Mouse (Mus musculus) heart, embryonic 11.5 days (tissue): ENCODE measurements around the gene Cfap300. TPM values are rescaled to one million over a fixed set of nuclear protein-coding genes. Genes with fewer than 3 reads are reported as not detected.

ENCODE experiments used
- ATAC-seq: fragments of 200-750 bp; cut with Nextera tagmentation; replicated peaks from 2 replicates; pipeline ENCODE4 v1.8.0; 2017; ENCODE audit warnings: moderate library complexity; ENCODE audit not compliant: insufficient number of reproducible peaks, low FRiP score, low TSS enrichment
- H3K27ac ChIP-seq: fragments of 300-500 bp; sonication (generic); 2 replicates; pipeline ENCODE4 v1.5.1; 2014; ENCODE audit warnings: mild to moderate bottlenecking, low read depth, low read length
- H3K27me3 ChIP-seq: fragments of 300-500 bp; sonication (generic); 2 replicates; pipeline ENCODE4 v1.6.1; 2014; ENCODE audit warnings: mild to moderate bottlenecking, low read length, mixed read lengths; ENCODE audit not compliant: control insufficient read depth, insufficient read depth
- H3K36me3 ChIP-seq: fragments of 300-500 bp; sonication (generic); 2 replicates; pipeline ENCODE4 v1.6.1; 2014; ENCODE audit warnings: mild to moderate bottlenecking, low read length, moderate library complexity, mixed read lengths; ENCODE audit not compliant: control insufficient read depth, insufficient read depth
- H3K4me1 ChIP-seq: fragments of 300-500 bp; sonication (generic); 2 replicates; pipeline ENCODE4 v1.6.1; 2014; ENCODE audit warnings: low read length; ENCODE audit not compliant: control insufficient read depth, insufficient read depth
- H3K4me2 ChIP-seq: fragments of 300-500 bp; sonication (generic); 2 replicates; pipeline ENCODE4 v1.6.1; 2014; ENCODE audit warnings: mild to moderate bottlenecking, moderate library complexity
- H3K4me3 ChIP-seq: fragments of 300-500 bp; sonication (generic); 2 replicates; pipeline ENCODE4 v1.5.1; 2014; ENCODE audit warnings: low read depth, low read length
- H3K9ac ChIP-seq: fragments of 300-500 bp; sonication (generic); 2 replicates; pipeline ENCODE4 v1.6.1; 2014; ENCODE audit warnings: mild to moderate bottlenecking, low read depth, low read length, moderate library complexity
- H3K9me3 ChIP-seq: fragments of 300-500 bp; sonication (generic); replicated peaks from 2 replicates; pipeline ENCODE4 v1.6.1; 2016; ENCODE audit warnings: low read length; ENCODE audit not compliant: control insufficient read depth
- WGBS: fragments of 180-500 bp; shearing (Covaris S2); extraction: QIAGEN DNeasy Blood & Tissue Kit; methylation state at CpG from one replicate; pipeline ENCODE4 v1.1.7; 2014; ENCODE audit not compliant: insufficient replicate concordance; 5-methylcytosine and 5-hydroxymethylcytosine counted together
- polyA plus RNA-seq: library from polyadenylated mRNA; unstranded; fragments of >200 nt; fragmentation: Nextera tagmentation; extraction: Ambion mirVana; gene quantifications from 2 replicates; pipeline ENCODE4 v1.2.1, GENCODE M21; 2014

The Cfap300 gene
- 9.1 and 9.4 TPM in 2 replicates for polyA plus RNA-seq

GRCm38 (mm10) chr9:8042338-8043043, at the start of gene Cfap300:
Cfap300 (minus strand) TSS chr9:8042823.
- Histone ChIP-seq H3K4me2 (peak within 1 kb of the TSS; percentile 78), H3K4me3 (peak within 1 kb of the TSS; percentile 77), H3K27me3 (no peaks in the 10 kb centered on the region), H3K9ac (peak within 1 kb of the TSS; percentile 76), H3K27ac (peak within 1 kb of the TSS; percentile 73), H3K36me3 (no peaks in the 10 kb centered on the region), H3K4me1 (0 out of 2 replicates have a peak, but pooled peaks cover 3% of the 10 kb centered on the region), H3K9me3 (no peaks in the 10 kb centered on the region)
- 1% methylated on average over 39 of the region's 39 CpGs for WGBS
- peak; percentile 98 for ATAC-seq

GRCm38 (mm10) chr9:8078882-8079281, 36.3 kb upstream of the Cfap300 start:
- H3K36me3 ChIP-seq = no peaks in the 10 kb centered on the region
- H3K4me2 ChIP-seq = no peak overlapping the region
- H3K27ac ChIP-seq = no peak overlapping the region
- no peaks in the 10 kb centered on the region for H3K4me1 ChIP-seq
- no peak overlapping the region for H3K4me3 ChIP-seq
- WGBS = 82% methylated on average over 5 of the region's 5 CpGs
- H3K27me3 ChIP-seq = no peaks in the 10 kb centered on the region
- no peak overlapping the region for H3K9ac ChIP-seq
- H3K9me3 ChIP-seq = no peaks in the 10 kb centered on the region
- no peak for ATAC-seq

- H3K27me3 ChIP-seq = no peaks in the 10 kb centered on the region
- no peaks in the 10 kb centered on the region for H3K4me1 ChIP-seq
- H3K9me3 ChIP-seq = no peaks in the 10 kb centered on the region
- no peak overlapping the region for H3K9ac ChIP-seq
- ATAC-seq = no peak
- no peak overlapping the region for H3K4me2 ChIP-seq
- no peaks in the 10 kb centered on the region for H3K36me3 ChIP-seq
- no peak overlapping the region for H3K4me3 ChIP-seq
- H3K27ac ChIP-seq = no peak overlapping the region
These were observed 31.7 kb upstream of the Cfap300 start for GRCm38 (mm10) chr9:8074345-8074744.

DNA sequence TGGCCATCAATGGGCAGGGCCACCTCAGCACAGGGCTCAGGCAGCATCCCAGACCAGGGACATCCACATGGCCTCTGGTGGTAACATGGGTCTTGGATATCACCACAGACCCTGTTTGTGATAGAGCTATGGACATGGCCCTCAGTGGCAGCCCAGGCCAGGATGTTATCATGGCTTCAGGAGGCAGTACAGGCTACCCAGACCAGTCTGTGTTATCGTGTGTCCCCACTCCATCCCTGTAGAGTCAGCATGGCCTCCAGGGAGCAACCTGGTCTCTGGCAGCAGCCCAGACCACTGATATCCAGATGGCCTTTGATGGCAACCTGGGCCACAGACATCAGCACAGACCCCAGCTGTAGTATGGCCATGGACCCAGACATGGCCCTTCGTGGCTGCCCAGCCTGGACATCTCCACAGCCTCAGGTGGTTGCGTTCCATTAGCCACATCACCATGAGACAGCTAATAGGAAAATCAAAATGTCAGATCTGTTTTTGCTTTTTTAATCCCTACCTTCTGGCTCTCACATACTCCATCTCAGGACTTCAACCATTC, 30.7 kb upstream of the Cfap300 start:
- Histone ChIP-seq H3K27ac (no peak overlapping the region), H3K9me3 (no peaks in the 10 kb centered on the region), H3K4me1 (no peaks in the 10 kb centered on the region), H3K27me3 (no peaks in the 10 kb centered on the region), H3K4me2 (no peak overlapping the region), H3K9ac (no peak overlapping the region), H3K36me3 (no peaks in the 10 kb centered on the region), H3K4me3 (no peak overlapping the region)
- no peak; the same call in 1 of the 2 replicates for ATAC-seq
- WGBS = 74% methylated on average over 3 of the region's 3 CpGs

GRCm38 (mm10) chr9:8059636-8060035, 17.0 kb upstream of the Cfap300 start:
- H3K9ac ChIP-seq = no peak overlapping the region
- no peak for ATAC-seq
- no peak overlapping the region for H3K27ac ChIP-seq
- whole genome bisulfite sequencing = 67% methylated on average over 3 of the region's 3 CpGs
- H3K36me3 ChIP-seq = no peaks in the 10 kb centered on the region
- H3K27me3 ChIP-seq = no peaks in the 10 kb centered on the region
- H3K4me3 ChIP-seq = no peak overlapping the region
- no peaks in the 10 kb centered on the region for H3K9me3 ChIP-seq
- H3K4me2 ChIP-seq = no peak overlapping the region
- H3K4me1 ChIP-seq = no peaks in the 10 kb centered on the region

GRCm38 (mm10) chr9:8054831-8055230, 12.2 kb upstream of the Cfap300 start:
- Histone ChIP-seq H3K9ac (no peak overlapping the region), H3K4me2 (no peak overlapping the region), H3K27ac (no peak overlapping the region), H3K9me3 (no peaks in the 10 kb centered on the region), H3K27me3 (no peaks in the 10 kb centered on the region), H3K4me1 (no peaks in the 10 kb centered on the region), H3K36me3 (no peaks in the 10 kb centered on the region), H3K4me3 (no peak overlapping the region)
- 14% methylated on average over 1 of the region's 1 CpGs for WGBS
- no peak for ATAC-seq

DNA sequence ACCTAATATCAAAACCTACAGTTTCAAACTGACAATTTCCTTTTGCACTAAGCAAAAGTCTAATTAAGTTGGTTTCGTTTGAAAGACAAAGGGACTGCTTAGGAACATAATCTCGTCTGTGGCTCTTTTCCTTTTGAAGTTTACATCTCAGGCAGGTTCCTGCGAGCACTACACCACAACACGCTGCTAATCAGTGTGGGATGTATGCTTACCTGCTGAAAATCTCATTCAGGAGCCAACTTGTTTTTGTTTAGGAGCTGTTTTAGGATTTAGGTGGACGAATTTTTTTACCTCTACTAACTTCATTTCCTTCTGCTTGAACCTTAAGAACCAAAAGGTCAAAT, 393 bp upstream of the Cfap300 start:
- H3K4me3 ChIP-seq = peak overlapping the region; percentile 77
- peak overlapping the region; percentile 24; the same call in 1 of the 2 replicates for H3K27ac ChIP-seq
- no peaks in the 10 kb centered on the region for H3K36me3 ChIP-seq
- 0 out of 2 replicates have a peak, but pooled peaks cover 3% of the 10 kb centered on the region for H3K4me1 ChIP-seq
- peak overlapping the region; percentile 78 for H3K4me2 ChIP-seq
- ATAC-seq = no peak
- 22% methylated on average over 5 of the region's 5 CpGs for WGBS
- H3K27me3 ChIP-seq = no peaks in the 10 kb centered on the region
- peak overlapping the region; percentile 39 for H3K9ac ChIP-seq
- H3K9me3 ChIP-seq = no peaks in the 10 kb centered on the region

DNA sequence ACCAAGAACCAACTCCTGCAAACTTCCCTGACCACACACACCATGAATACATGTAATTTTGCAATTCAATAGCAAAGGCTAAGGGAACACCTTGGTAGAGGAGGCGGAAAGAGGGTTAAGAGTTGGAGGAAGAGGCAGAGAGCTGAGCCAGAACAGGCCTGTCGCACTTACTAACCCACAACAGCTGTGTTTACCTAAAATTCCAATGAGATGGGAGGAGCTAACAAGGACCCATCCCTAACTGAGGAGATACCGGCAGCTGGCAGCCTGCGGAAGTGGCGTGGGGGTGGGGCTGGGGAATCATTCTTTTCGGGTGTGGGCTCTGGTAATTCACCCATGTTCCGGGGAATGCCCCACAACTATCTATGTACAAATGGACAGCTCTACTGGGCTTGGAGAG, 7.1 kb downstream of the Cfap300 start:
- Histone ChIP-seq H3K36me3 (no peaks in the 10 kb centered on the region), H3K4me1 (no peaks in the 10 kb centered on the region), H3K4me2 (peak overlapping the region; percentile 41), H3K9me3 (no peaks in the 10 kb centered on the region), H3K9ac (no peak overlapping the region), H3K27ac (no peak overlapping the region), H3K27me3 (no peaks in the 10 kb centered on the region), H3K4me3 (no peak overlapping the region)
- no peak; the same call in 1 of the 2 replicates for ATAC-seq
- WGBS = 15% methylated on average over 7 of the region's 7 CpGs

DNA sequence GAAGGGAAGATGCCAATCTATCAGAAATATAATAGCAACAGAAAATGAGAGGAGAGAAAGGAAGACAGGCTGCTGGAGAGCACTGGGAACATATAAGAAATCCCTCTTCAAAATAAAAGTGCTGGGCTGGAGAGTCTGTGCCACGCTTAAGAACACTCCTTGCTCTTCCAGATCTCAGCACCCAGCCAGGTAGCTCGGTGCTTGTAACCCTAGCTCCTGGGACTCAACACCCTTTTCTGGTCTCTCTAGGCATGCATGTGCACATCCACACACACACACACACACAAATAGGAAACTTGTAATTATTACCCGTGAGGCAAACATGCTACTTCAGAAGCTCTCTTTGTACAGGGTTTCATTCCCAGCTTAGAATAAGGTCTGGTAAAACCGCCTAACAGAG, 7.5 kb downstream of the Cfap300 start:
- ATAC-seq = no peak
- no peak overlapping the region for H3K4me3 ChIP-seq
- H3K9me3 ChIP-seq = no peaks in the 10 kb centered on the region
- no peak overlapping the region for H3K9ac ChIP-seq
- no peaks in the 10 kb centered on the region for H3K36me3 ChIP-seq
- WGBS = 42% methylated on average over 4 of the region's 4 CpGs
- no peak overlapping the region for H3K4me2 ChIP-seq
- no peaks in the 10 kb centered on the region for H3K4me1 ChIP-seq
- no peaks in the 10 kb centered on the region for H3K27me3 ChIP-seq
- no peak overlapping the region for H3K27ac ChIP-seq
